Mouse (Mus musculus) layer of hippocampus, adult 9-10 months (tissue): ENCODE data around the gene Cpm.
"Not testable (repeated sequence)": the region's sequence is repeated elsewhere in the genome, so short reads cannot be mapped to it uniquely, and the experiment has no call there.

Experiments used
- DNase-seq: peaks from one replicate; pipeline ENCODE4 v3.0.0; 2022; ENCODE audit warnings: low spot score

The Cpm gene

GRCm38 (mm10) chr10:117593857-117594256, 35.4 kb upstream of the Cpm start:
- DNase-seq: no peak

- no peak for DNase-seq
Observed at GRCm38 (mm10) chr10:117594291-117594850, 34.9 kb upstream of the Cpm start.

- no peak for DNase-seq
Observed at GRCm38 (mm10) chr10:117594913-117595312, 34.4 kb upstream of the Cpm start.

- DNase-seq: no peak
Observed at GRCm38 (mm10) chr10:117595442-117596164, 33.7 kb upstream of the Cpm start.

GRCm38 (mm10) chr10:117596165-117596735, 33.0 kb upstream of the Cpm start:
- DNase-seq: no peak

GRCm38 (mm10) chr10:117596771-117597324, 32.5 kb upstream of the Cpm start:
- DNase-seq: no peak

- not testable (repeated sequence) for DNase-seq
Observed at GRCm38 (mm10) chr10:117597371-117598265, 31.7 kb upstream of the Cpm start.

- DNase-seq: no peak
Observed at GRCm38 (mm10) chr10:117598266-117598950, 30.9 kb upstream of the Cpm start.

GRCm38 (mm10) chr10:117598951-117599572, 30.2 kb upstream of the Cpm start:
- not testable (repeated sequence) for DNase-seq

GRCm38 (mm10) chr10:117601146-117602035, 27.9 kb upstream of the Cpm start:
- DNase-seq: no peak

- no peak for DNase-seq
Observed at GRCm38 (mm10) chr10:117602325-117603129, 26.8 kb upstream of the Cpm start.

- no peak for DNase-seq
Observed at GRCm38 (mm10) chr10:117603130-117603833, 26.0 kb upstream of the Cpm start.

GRCm38 (mm10) chr10:117603834-117604623, 25.3 kb upstream of the Cpm start:
- no peak for DNase-seq

- DNase-seq: no peak
Observed at GRCm38 (mm10) chr10:117604624-117605282, 24.5 kb upstream of the Cpm start.

GRCm38 (mm10) chr10:117605283-117606243, 23.7 kb upstream of the Cpm start:
- DNase-seq: no peak

GRCm38 (mm10) chr10:117606423-117606822, 22.9 kb upstream of the Cpm start:
- DNase-seq: no peak
